Mouse (Mus musculus): Measurements from ENCODE around the gene Eef1akmt3.

GRCm38 (mm10) chr10:126987183-126988118, 53.9 kb downstream of the Eef1akmt3 start:
- TF ChIP-seq POLR2A (IDR thresholded peaks at IDR 0.05; ENCODE audit: insufficient read depth, low read depth, low read length), result no peak
- no peak for TF ChIP-seq CTCF (IDR thresholded peaks at IDR 0.05)
